Mouse (Mus musculus) midbrain, embryonic 12.5 days (tissue): ENCODE data around the gene Polr2b. TPM values are rescaled to one million over a fixed set of nuclear protein-coding genes. Genes with fewer than 3 reads are reported as not detected.

Source experiments
- ATAC-seq: fragments of 200-750 bp; cut with Nextera tagmentation; 2 replicates; pipeline ENCODE4 v1.8.0; 2017; ENCODE audit warnings: low read depth, moderate TSS enrichment, moderate library complexity; ENCODE audit not compliant: low FRiP score
- H3K27ac ChIP-seq: fragments of 300-500 bp; sonication (generic); replicated peaks from 2 replicates; pipeline ENCODE4 v1.5.1; 2016; ENCODE audit warnings: mild to moderate bottlenecking
- H3K27me3 ChIP-seq: fragments of 300-500 bp; sonication (generic); 2 replicates; pipeline ENCODE4 v1.6.1; 2016; ENCODE audit warnings: mild to moderate bottlenecking
- H3K36me3 ChIP-seq: fragments of 300-500 bp; sonication (generic); 2 replicates; pipeline ENCODE4 v1.6.1; 2016
- H3K4me1 ChIP-seq: fragments of 300-500 bp; sonication (generic); 2 replicates; pipeline ENCODE4 v1.6.1; 2016
- H3K4me2 ChIP-seq: fragments of 300-500 bp; sonication (generic); replicated peaks from 2 replicates; pipeline ENCODE4 v1.6.1; 2016; ENCODE audit warnings: mild to moderate bottlenecking, moderate library complexity
- H3K4me3 ChIP-seq: fragments of 300-500 bp; sonication (generic); 2 replicates; pipeline ENCODE4 v1.5.1; 2016; ENCODE audit warnings: mild to moderate bottlenecking
- H3K9ac ChIP-seq: fragments of 300-500 bp; sonication (generic); replicated peaks from 2 replicates; pipeline ENCODE4 v1.6.1; 2016; ENCODE audit warnings: mild to moderate bottlenecking, moderate library complexity
- H3K9me3 ChIP-seq: fragments of 300-500 bp; sonication (generic); 2 replicates; pipeline ENCODE4 v1.6.1; 2016; ENCODE audit warnings: mild to moderate bottlenecking
- whole genome bisulfite sequencing: fragments of 180-500 bp; shearing (Covaris S2); methylation state at CpG from one replicate; pipeline ENCODE4 v1.1.7; 2016; 5-methylcytosine and 5-hydroxymethylcytosine counted together
- polyA plus RNA-seq: library from polyadenylated mRNA; unstranded; fragments of >200 nt; fragmentation: Nextera tagmentation; extraction: Ambion mirVana; gene quantifications from 2 replicates; pipeline ENCODE4 v1.2.1, GENCODE M21; 2016

The Polr2b gene
- polyA plus RNA-seq, 1 experiment from 2014 or later, result 92.3 TPM

- H3K9ac ChIP-seq, result no peak overlapping the region
- no peaks in the 10 kb centered on the region for H3K4me1 ChIP-seq
- 88% methylated on average over 5 of the region's 5 CpGs for WGBS
- H3K9me3 ChIP-seq, result no peaks in the 10 kb centered on the region
- H3K27ac ChIP-seq, result no peak overlapping the region
- no peak for ATAC-seq
- H3K4me3 ChIP-seq, result no peak overlapping the region
- no peak overlapping the region for H3K4me2 ChIP-seq
- H3K27me3 ChIP-seq, result no peaks in the 10 kb centered on the region
- no peaks in the 10 kb centered on the region for H3K36me3 ChIP-seq
Observed at GRCm38 (mm10) chr5:77381686-77382085, 71.7 kb downstream of the Polr2b start.

GRCm38 (mm10) chr5:77383799-77384554 is 74.0 kb downstream of the Polr2b start:
- Histone ChIP-seq H3K27ac (no peak overlapping the region), H3K4me2 (no peak overlapping the region), H3K9ac (no peak overlapping the region), H3K4me1 (no peaks in the 10 kb centered on the region), H3K4me3 (no peak overlapping the region), H3K9me3 (no peaks in the 10 kb centered on the region), H3K36me3 (no peaks in the 10 kb centered on the region), H3K27me3 (0 out of 2 replicates have a peak, but pooled peaks cover 4% of the 10 kb centered on the region)
- WGBS, result 89% methylated on average over 5 of the region's 5 CpGs
- ATAC-seq, result no peak

GRCm38 (mm10) chr5:77384724-77385123 is 74.8 kb downstream of the Polr2b start:
- Histone ChIP-seq H3K4me3 (no peak overlapping the region), H3K9ac (no peak overlapping the region), H3K4me2 (no peak overlapping the region), H3K9me3 (no peaks in the 10 kb centered on the region), H3K36me3 (no peaks in the 10 kb centered on the region), H3K4me1 (no peaks in the 10 kb centered on the region), H3K27ac (no peak overlapping the region), H3K27me3 (0 out of 2 replicates have a peak, but pooled peaks cover 4% of the 10 kb centered on the region)
- no peak for ATAC-seq
- WGBS, result 79% methylated on average over 9 of the region's 9 CpGs

GRCm38 (mm10) chr5:77385221-77385620 is 75.3 kb downstream of the Polr2b start:
- 93% methylated on average over 5 of the region's 5 CpGs for WGBS
- no peak overlapping the region for H3K4me3 ChIP-seq
- H3K9me3 ChIP-seq, result no peaks in the 10 kb centered on the region
- H3K9ac ChIP-seq, result no peak overlapping the region
- H3K4me1 ChIP-seq, result no peaks in the 10 kb centered on the region
- no peak overlapping the region for H3K4me2 ChIP-seq
- H3K27ac ChIP-seq, result no peak overlapping the region
- H3K27me3 ChIP-seq, result 0 out of 2 replicates have a peak, but pooled peaks cover 4% of the 10 kb centered on the region
- H3K36me3 ChIP-seq, result no peaks in the 10 kb centered on the region
- no peak for ATAC-seq

- Histone ChIP-seq H3K36me3 (no peaks in the 10 kb centered on the region), H3K27ac (no peak overlapping the region), H3K4me2 (no peak overlapping the region), H3K9ac (no peak overlapping the region), H3K4me1 (no peaks in the 10 kb centered on the region), H3K9me3 (no peaks in the 10 kb centered on the region), H3K4me3 (no peak overlapping the region), H3K27me3 (0 out of 2 replicates have a peak, but pooled peaks cover 4% of the 10 kb centered on the region)
- WGBS, result 82% methylated on average over 6 of the region's 6 CpGs
- ATAC-seq, result no peak
Observed at GRCm38 (mm10) chr5:77385900-77386595, 76.1 kb downstream of the Polr2b start.

GRCm38 (mm10) chr5:77386596-77387413 is 76.9 kb downstream of the Polr2b start:
- Histone ChIP-seq H3K27ac (no peak overlapping the region), H3K9me3 (no peaks in the 10 kb centered on the region), H3K27me3 (0 out of 2 replicates have a peak, but pooled peaks cover 4% of the 10 kb centered on the region), H3K4me3 (no peak overlapping the region), H3K4me2 (no peak overlapping the region), H3K36me3 (no peaks in the 10 kb centered on the region), H3K4me1 (no peaks in the 10 kb centered on the region), H3K9ac (no peak overlapping the region)
- WGBS, result 79% methylated on average over 10 of the region's 10 CpGs
- no peak for ATAC-seq

GRCm38 (mm10) chr5:77387414-77387704 is 77.4 kb downstream of the Polr2b start:
- H3K27ac ChIP-seq, result no peak overlapping the region
- no peak for ATAC-seq
- no peaks in the 10 kb centered on the region for H3K9me3 ChIP-seq
- 85% methylated on average over 8 of the region's 8 CpGs for WGBS
- H3K4me3 ChIP-seq, result no peak overlapping the region
- no peaks in the 10 kb centered on the region for H3K4me1 ChIP-seq
- 0 out of 2 replicates have a peak, but pooled peaks cover 4% of the 10 kb centered on the region for H3K27me3 ChIP-seq
- H3K36me3 ChIP-seq, result no peaks in the 10 kb centered on the region
- H3K4me2 ChIP-seq, result no peak overlapping the region
- H3K9ac ChIP-seq, result no peak overlapping the region

- no peak for ATAC-seq
- H3K36me3 ChIP-seq, result no peaks in the 10 kb centered on the region
Observed at GRCm38 (mm10) chr5:77388359-77388758, 78.4 kb downstream of the Polr2b start.

GRCm38 (mm10) chr5:77390272-77390671 is 80.3 kb downstream of the Polr2b start:
- Histone ChIP-seq H3K4me2 (no peak overlapping the region), H3K4me1 (0 out of 2 replicates have a peak, but pooled peaks cover 8% of the 10 kb centered on the region), H3K9me3 (no peaks in the 10 kb centered on the region), H3K9ac (no peak overlapping the region), H3K27me3 (0 out of 2 replicates have a peak, but pooled peaks cover 4% of the 10 kb centered on the region), H3K4me3 (no peak overlapping the region), H3K27ac (no peak overlapping the region), H3K36me3 (no peaks in the 10 kb centered on the region)
- ATAC-seq, result no peak
- WGBS, result 85% methylated on average over 2 of the region's 2 CpGs

More at GRCm38 (mm10) chr5:77388359-77388758, 78.4 kb downstream of the Polr2b start:
- H3K4me1 ChIP-seq, result no peaks in the 10 kb centered on the region
- WGBS, result 88% methylated on average over 6 of the region's 6 CpGs
- no peaks in the 10 kb centered on the region for H3K9me3 ChIP-seq
- H3K4me3 ChIP-seq, result no peak overlapping the region
- 0 out of 2 replicates have a peak, but pooled peaks cover 4% of the 10 kb centered on the region for H3K27me3 ChIP-seq
- H3K9ac ChIP-seq, result no peak overlapping the region
- H3K4me2 ChIP-seq, result no peak overlapping the region
- H3K27ac ChIP-seq, result no peak overlapping the region

GRCm38 (mm10) chr5:77393094-77393619 is 83.2 kb downstream of the Polr2b start:
- no peaks in the 10 kb centered on the region for H3K9me3 ChIP-seq
- H3K27me3 ChIP-seq, result peaks cover 7% of the 10 kb centered on the region; the same call in 1 of the 2 replicates
- no peak overlapping the region for H3K27ac ChIP-seq
- 0 out of 2 replicates have a peak, but pooled peaks cover 12% of the 10 kb centered on the region for H3K4me1 ChIP-seq
- H3K9ac ChIP-seq, result no peak overlapping the region
- H3K36me3 ChIP-seq, result no peaks in the 10 kb centered on the region
- no peak overlapping the region for H3K4me2 ChIP-seq
- 84% methylated on average over 10 of the region's 10 CpGs for WGBS
- no peak for ATAC-seq
- H3K4me3 ChIP-seq, result no peak overlapping the region

GRCm38 (mm10) chr5:77393990-77394618 is 84.2 kb downstream of the Polr2b start:
- H3K4me1 ChIP-seq, result peaks cover 12% of the 10 kb centered on the region; the same call in 1 of the 2 replicates
- no peak overlapping the region for H3K9ac ChIP-seq
- no peak for ATAC-seq
- H3K4me3 ChIP-seq, result no peak overlapping the region
- 51% methylated on average over 9 of the region's 9 CpGs for WGBS
- H3K9me3 ChIP-seq, result no peaks in the 10 kb centered on the region
- H3K4me2 ChIP-seq, result no peak overlapping the region
- no peak overlapping the region for H3K27ac ChIP-seq
- H3K36me3 ChIP-seq, result no peaks in the 10 kb centered on the region
- H3K27me3 ChIP-seq, result peaks cover 6% of the 10 kb centered on the region; the same call in 1 of the 2 replicates
